Mouse (Mus musculus) MEL (cell line): ENCODE data around the gene Tenm3.

ENCODE experiments used
- GATA1 ChIP-seq: IDR thresholded peaks from 2 replicates; pipeline ENCODE4 v1.6.1; 2011; ENCODE audit warnings: low read depth, low read length, improper control_type of control experiment
- MAX ChIP-seq: IDR thresholded peaks from 2 replicates; pipeline ENCODE4 v1.6.1; 2011; ENCODE audit warnings: low read length, improper control_type of control experiment
- POLR2A ChIP-seq, 2 experiments: IDR thresholded peaks; 2 replicates each; pipeline ENCODE4 v1.6.1; 2011 to 2012; ENCODE audit warnings: low read length in 2 of 2, mild to moderate bottlenecking in 2 of 2, control low read depth in 1 of 2, improper control_type of control experiment in 1 of 2, low read depth in 1 of 2, moderate library complexity in 1 of 2; ENCODE audit not compliant: control insufficient read depth in 1 of 2, insufficient read depth in 1 of 2, poor library complexity in 1 of 2
- ZMIZ1 ChIP-seq: IDR thresholded peaks from 2 replicates; pipeline ENCODE4 v1.6.1; 2012; ENCODE audit warnings: low read depth, mild to moderate bottlenecking, inconsistent platforms, low read length, improper control_type of control experiment, moderate library complexity

DNA sequence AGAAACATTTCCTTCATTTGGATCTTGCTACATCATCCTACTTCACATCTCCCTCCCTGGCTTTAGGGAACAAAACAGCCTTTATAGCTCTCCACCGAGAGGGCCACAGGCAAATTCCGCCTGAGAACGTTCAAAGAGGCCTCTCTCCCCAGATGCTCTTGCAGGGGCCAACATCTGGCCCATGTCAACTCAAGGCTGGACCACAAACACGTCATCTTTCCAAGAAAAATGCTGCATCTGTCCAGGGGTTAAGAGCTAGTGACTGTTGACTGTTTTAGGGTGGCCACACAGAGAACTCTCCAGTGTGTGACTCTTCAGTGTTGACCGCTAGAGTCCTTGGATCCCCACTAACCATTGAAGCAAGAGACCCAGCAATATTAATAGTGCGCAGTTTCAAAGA lies 139.3 kb downstream of the Tenm3 start:
- no peak for TF ChIP-seq GATA1
- TF ChIP-seq ZMIZ1, result no peak
- no peak for TF ChIP-seq MAX
- no peak for TF ChIP-seq POLR2A (IDR thresholded peaks at IDR 0.05; ENCODE audit: control insufficient read depth in 1 of 2, insufficient read depth in 1 of 2, low read depth in 1 of 2, low read length in 2 of 2, poor library complexity in 1 of 2)
